Mouse (Mus musculus) bone marrow macrophage, adult 2 months (primary cell): ENCODE measurements around the gene Dhx37.

ENCODE experiments used
- CTCF ChIP-seq: IDR thresholded peaks from 2 replicates; pipeline ENCODE4 v1.5.1; 2012; ENCODE audit warnings: low read depth, mild to moderate bottlenecking, low read length, moderate library complexity
- POLR2A ChIP-seq: IDR thresholded peaks from 2 replicates; pipeline ENCODE4 v1.6.1; 2012; ENCODE audit warnings: mild to moderate bottlenecking, low read depth, low read length, borderline replicate concordance

GRCm38 (mm10) chr5:125372027-125372426, 61.9 kb downstream of the Dhx37 start:
- TF ChIP-seq CTCF (no peak), POLR2A (no peak)
